Mouse (Mus musculus) liver, adult 2 months (tissue): ENCODE measurements around the gene Gimap8.

Source experiments
- CTCF ChIP-seq: fragments of 200-500 bp; IDR thresholded peaks from 2 replicates; pipeline ENCODE4 v1.5.1; 2011; ENCODE audit warnings: low read depth, low read length, control low read depth
- POLR2A ChIP-seq: fragments of 200-500 bp; IDR thresholded peaks from 2 replicates; pipeline ENCODE4 v1.6.1; 2011; ENCODE audit warnings: low read length, control low read depth; ENCODE audit not compliant: insufficient read depth; ENCODE audit errors: extremely low read depth

DNA sequence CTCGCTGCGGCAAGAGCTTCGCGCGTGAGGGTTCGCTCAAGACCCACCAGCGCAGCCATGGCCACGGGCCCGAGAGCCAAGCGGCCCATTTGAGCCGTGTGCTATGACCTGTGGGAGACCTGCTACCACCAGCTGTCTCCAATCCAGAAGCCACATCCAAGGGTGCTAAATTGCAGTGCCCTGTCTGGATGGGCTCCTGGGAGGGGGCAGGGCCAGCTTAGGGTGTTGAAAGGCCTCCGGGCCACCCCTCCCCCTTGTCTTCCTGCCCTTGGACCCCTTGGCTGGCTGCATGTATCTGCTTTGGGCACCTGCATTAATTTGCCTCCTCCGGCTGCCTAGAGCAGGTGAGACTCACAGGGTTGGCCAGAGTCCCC, 17.4 kb upstream of the Gimap8 start:
- TF ChIP-seq POLR2A (no peak), CTCF (no peak)
